ENCODE assay signal across 8 mouse cellular contexts in the genomic region with DNA sequence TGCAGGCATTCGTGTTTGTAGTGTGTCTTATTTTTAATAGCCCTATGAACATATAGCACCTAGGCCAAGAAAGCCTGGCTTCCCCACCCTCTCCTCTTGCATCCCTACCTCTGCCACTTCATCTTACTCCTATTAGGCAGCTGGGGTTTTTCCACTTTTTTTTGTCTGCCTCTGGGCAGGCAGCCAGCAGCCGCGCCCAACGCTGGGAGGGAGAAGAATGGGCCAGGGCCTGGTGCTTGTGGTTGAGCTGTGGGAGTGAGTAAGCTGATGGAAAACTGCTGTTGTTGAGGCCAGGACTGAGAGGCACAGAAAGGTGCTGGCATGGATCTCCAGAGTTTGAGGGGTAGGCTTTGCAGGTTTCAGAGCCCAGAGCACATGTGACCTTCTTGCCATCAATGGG. TPM values are rescaled to one million over a fixed set of nuclear protein-coding genes. Genes with fewer than 3 reads are reported as not detected.
DNase-seq lines count a peak whose midpoint lies in the region; ATAC-seq lines count a peak whose summit lies in the region.

No protein-coding gene starts in this region.

- peak; percentile 79 for ATAC-seq in forebrain, embryonic 15.5 days (replicated peaks)

- DNase-seq in cerebellum, postnatal 10 days: peak; percentile 28 to 47
- DNase-seq in cerebellum, adult 11 months: no peak
- peak; percentile 89 for DNase-seq in adipocyte (ENCODE audit: low spot score)
- DNase-seq in heart, postnatal 10 days: peak; percentile 85 to 87
- peak; percentile 61 to 66 for DNase-seq in layer of hippocampus, postnatal 10 days (ENCODE audit: low spot score in 2 of 2)
- DNase-seq in monocyte, adult 2 months (ENCODE audit: low read depth in 1 of 2, low spot score in 2 of 2): peak; percentile 75 to 78
- no peak for DNase-seq in yolk sac, embryonic 10.5 days (ENCODE audit: low spot score)

- no peak overlapping the region for H3K9ac ChIP-seq in forebrain, embryonic 15.5 days (replicated peaks)

- WGBS in forebrain, embryonic 15.5 days: 18% methylated on average over 4 of the region's 4 CpGs

- H3K27me3 ChIP-seq in forebrain, embryonic 15.5 days: no peaks in the 10 kb centered on the region

- H3K9me3 ChIP-seq in forebrain, embryonic 15.5 days: no peaks in the 10 kb centered on the region

- H3K27ac ChIP-seq in forebrain, embryonic 15.5 days (replicated peaks): peak overlapping the region; percentile 41; the same call in 1 of the 2 replicates

- intact Hi-C loops in heart, postnatal 10 days (cut with DNase I): no loop called here

- no peaks in the 10 kb centered on the region for H3K36me3 ChIP-seq in forebrain, embryonic 15.5 days

- H3K4me2 ChIP-seq in forebrain, embryonic 15.5 days (replicated peaks): no peak overlapping the region

- no peak overlapping the region for H3K4me3 ChIP-seq in forebrain, embryonic 15.5 days

- peaks cover 12% of the 10 kb centered on the region for H3K4me1 ChIP-seq in forebrain, embryonic 15.5 days

RNA-seq across cellular contexts. Expression of gene S100a4, which starts 0.8 kb away (rescaled TPM):
- polyA plus RNA-seq in forebrain, embryonic 15.5 days (2015; fragmentation: Nextera tagmentation; extraction: Ambion mirVana): 0.56 and 0.65 TPM in 2 replicates
- total RNA-seq in heart, postnatal 10 days (2021): 10 to 100 TPM; 10.3 to 11.7 TPM
- 10 to 100 TPM; 12.7 to 14.4 TPM for total RNA-seq in layer of hippocampus, postnatal 10 days (2021)

RNA-seq across cellular contexts. Expression of gene Gm42674, which starts 2.7 kb away (rescaled TPM):
- not detected in 2 replicates for polyA plus RNA-seq in forebrain, embryonic 15.5 days (2015; fragmentation: Nextera tagmentation; extraction: Ambion mirVana)
- not detected for total RNA-seq in heart, postnatal 10 days (2021)
- total RNA-seq in layer of hippocampus, postnatal 10 days (2021): not detected

RNA-seq across cellular contexts. Expression of gene S100a5, which starts 3.9 kb away (rescaled TPM):
- polyA plus RNA-seq in forebrain, embryonic 15.5 days (2015; fragmentation: Nextera tagmentation; extraction: Ambion mirVana): not detected in 2 replicates
- total RNA-seq in heart, postnatal 10 days (2021): not detected
- total RNA-seq in layer of hippocampus, postnatal 10 days (2021): not detected

RNA-seq across cellular contexts. Expression of gene S100a6, which starts 8.3 kb away (rescaled TPM):
- polyA plus RNA-seq in forebrain, embryonic 15.5 days (2015; fragmentation: Nextera tagmentation; extraction: Ambion mirVana): 12.8 and 18.5 TPM in 2 replicates
- total RNA-seq in heart, postnatal 10 days (2021): 10 to 100 TPM; 81.8 to 85.3 TPM
- total RNA-seq in layer of hippocampus, postnatal 10 days (2021): 10 to 100 TPM; 30.9 to 35.7 TPM

RNA-seq across cellular contexts. Expression of gene S100a2, which starts 14.4 kb away (rescaled TPM):
- polyA plus RNA-seq in forebrain, embryonic 15.5 days (2015; fragmentation: Nextera tagmentation; extraction: Ambion mirVana): not detected in 2 replicates
- not detected for total RNA-seq in heart, postnatal 10 days (2021)
- total RNA-seq in layer of hippocampus, postnatal 10 days (2021): not detected

Comparison
In these comparisons a context has a peak if more than half of its experiments do, and no peak if none do; other contexts are left out.
1. DNase-seq: peak in cerebellum, postnatal 10 days (2 of 2), adipocyte (single experiment), heart, postnatal 10 days (2 of 2), layer of hippocampus, postnatal 10 days (2 of 2) and monocyte, adult 2 months (2 of 2); none in cerebellum, adult 11 months (single experiment) and yolk sac, embryonic 10.5 days (single experiment).